Mouse (Mus musculus): ENCODE results near the gene Cox7a1. TPM values are rescaled to one million over a fixed set of nuclear protein-coding genes. Genes with fewer than 3 reads are reported as not detected.

Cox7a1 gene
- polyA plus RNA-seq, 1 experiment from 2014 or later: 4.5 TPM

DNA sequence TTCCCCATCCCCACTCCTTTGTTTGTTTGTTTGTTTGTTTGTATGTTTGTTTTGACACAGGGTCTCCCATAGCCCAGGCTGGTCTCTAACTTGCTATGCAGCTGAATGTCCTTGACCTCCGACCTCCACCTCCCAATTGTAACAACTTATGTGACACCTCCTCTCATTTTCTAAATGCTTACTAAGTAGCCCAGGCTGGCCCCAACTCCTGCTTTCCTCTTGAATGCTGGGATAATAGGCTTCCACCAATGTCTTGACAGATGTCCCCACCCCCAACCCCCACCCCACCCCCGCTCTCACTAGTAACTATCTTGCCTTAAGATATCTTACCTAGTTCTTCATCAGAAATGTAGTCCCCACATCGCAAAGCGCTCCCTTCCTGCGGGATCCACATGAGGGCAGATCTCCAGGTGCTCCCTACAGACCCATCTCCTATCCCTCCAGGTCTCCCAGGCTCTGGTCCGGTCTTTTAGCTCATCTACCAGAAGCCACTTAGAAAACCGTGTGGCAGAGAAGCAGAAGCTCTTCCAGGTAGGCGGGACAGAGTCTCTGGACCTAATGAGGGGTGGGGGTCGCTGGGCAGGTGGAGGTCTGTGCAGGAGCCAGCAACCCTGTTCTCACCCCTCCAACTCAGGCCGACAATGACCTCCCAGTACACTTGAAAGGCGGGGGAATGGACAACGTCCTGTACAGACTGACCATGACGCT is 851 bp downstream of the Cox7a1 start:
- WGBS: 73% methylated on average over 13 of the region's 13 CpGs
- ATAC-seq (ENCODE audit: low FRiP score) (0 out of 2 replicates have a peak, but pooled peaks have one; percentile 1), DNase-seq (ENCODE audit: low spot score) (no peak)
- no peak overlapping the region for H3K27ac ChIP-seq (ENCODE audit: low read depth, low read length)
- no peak overlapping the region for H3K4me3 ChIP-seq (ENCODE audit: low read depth, low read length)
- H3K27me3 ChIP-seq (ENCODE audit: control insufficient read depth, insufficient read depth, low read length): no peaks in the 10 kb centered on the region
- H3K36me3 ChIP-seq (ENCODE audit: control insufficient read depth, insufficient read depth, low read length): peaks cover 4% of the 10 kb centered on the region; the same call in 1 of the 2 replicates
- no peaks in the 10 kb centered on the region for H3K4me1 ChIP-seq (replicated peaks; ENCODE audit: control insufficient read depth, insufficient read depth, low read length)
- no peak overlapping the region for H3K9ac ChIP-seq (ENCODE audit: low read depth, low read length)
- no peaks in the 10 kb centered on the region for H3K9me3 ChIP-seq (ENCODE audit: control insufficient read depth, low read length)
- no peak overlapping the region for H3K4me2 ChIP-seq (replicated peaks; ENCODE audit: low read depth, low read length)

GRCm38 (mm10) chr7:30188344-30189115 is 4.6 kb downstream of the Cox7a1 start:
- 87% methylated on average over 12 of the region's 12 CpGs for WGBS
- H3K27ac ChIP-seq (ENCODE audit: low read depth, low read length): no peak overlapping the region
- DNase-seq (ENCODE audit: low spot score): no peak
- no peak for ATAC-seq (ENCODE audit: low FRiP score)
- no peak overlapping the region for H3K9ac ChIP-seq (ENCODE audit: low read depth, low read length)
- peaks cover 4% of the 10 kb centered on the region; the same call in 1 of the 2 replicates for H3K36me3 ChIP-seq (ENCODE audit: control insufficient read depth, insufficient read depth, low read length)
- H3K4me2 ChIP-seq (replicated peaks; ENCODE audit: low read depth, low read length): no peak overlapping the region
- H3K4me3 ChIP-seq (ENCODE audit: low read depth, low read length): no peak overlapping the region
- H3K9me3 ChIP-seq (ENCODE audit: control insufficient read depth, low read length): no peaks in the 10 kb centered on the region
- H3K27me3 ChIP-seq (ENCODE audit: control insufficient read depth, insufficient read depth, low read length): no peaks in the 10 kb centered on the region
- H3K4me1 ChIP-seq (replicated peaks; ENCODE audit: control insufficient read depth, insufficient read depth, low read length): 0 out of 2 replicates have a peak, but pooled peaks cover 2% of the 10 kb centered on the region

DNA sequence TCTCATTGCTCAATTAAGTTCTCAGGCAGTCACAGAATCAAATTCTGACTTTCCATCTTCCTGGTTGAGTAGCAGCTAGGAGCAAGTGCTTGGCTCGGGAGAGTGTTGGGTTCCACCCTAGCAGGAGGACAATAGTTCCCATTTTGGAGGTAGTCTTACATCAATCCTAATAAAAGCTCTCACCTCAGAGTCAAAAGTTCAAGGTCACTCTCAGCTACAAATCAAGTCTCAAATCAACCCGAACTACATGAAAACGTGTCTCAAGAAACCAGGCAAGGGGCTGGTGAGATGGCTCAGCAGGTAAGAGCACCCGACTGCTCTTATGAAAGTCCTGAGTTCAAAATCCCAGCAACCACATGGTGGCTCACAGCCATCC is 5.2 kb downstream of the Cox7a1 start:
- WGBS: 82% methylated on average over 4 of the region's 4 CpGs
- Histone ChIP-seq H3K4me1 (replicated peaks; ENCODE audit: control insufficient read depth, insufficient read depth, low read length) (0 out of 2 replicates have a peak, but pooled peaks cover 2% of the 10 kb centered on the region), H3K27me3 (ENCODE audit: control insufficient read depth, insufficient read depth, low read length) (no peaks in the 10 kb centered on the region), H3K36me3 (ENCODE audit: control insufficient read depth, insufficient read depth, low read length) (peaks cover 4% of the 10 kb centered on the region; the same call in 1 of the 2 replicates), H3K9me3 (ENCODE audit: control insufficient read depth, low read length) (no peaks in the 10 kb centered on the region), H3K9ac (ENCODE audit: low read depth, low read length) (no peak overlapping the region), H3K4me2 (replicated peaks; ENCODE audit: low read depth, low read length) (no peak overlapping the region), H3K27ac (ENCODE audit: low read depth, low read length) (no peak overlapping the region), H3K4me3 (ENCODE audit: low read depth, low read length) (no peak overlapping the region)
- no peak for DNase-seq (ENCODE audit: low spot score)
- ATAC-seq (ENCODE audit: low FRiP score): no peak

- no peak overlapping the region for H3K9ac ChIP-seq (ENCODE audit: low read depth, low read length)
Measured at GRCm38 (mm10) chr7:30192088-30192487, 8.1 kb downstream of the Cox7a1 start.

DNA sequence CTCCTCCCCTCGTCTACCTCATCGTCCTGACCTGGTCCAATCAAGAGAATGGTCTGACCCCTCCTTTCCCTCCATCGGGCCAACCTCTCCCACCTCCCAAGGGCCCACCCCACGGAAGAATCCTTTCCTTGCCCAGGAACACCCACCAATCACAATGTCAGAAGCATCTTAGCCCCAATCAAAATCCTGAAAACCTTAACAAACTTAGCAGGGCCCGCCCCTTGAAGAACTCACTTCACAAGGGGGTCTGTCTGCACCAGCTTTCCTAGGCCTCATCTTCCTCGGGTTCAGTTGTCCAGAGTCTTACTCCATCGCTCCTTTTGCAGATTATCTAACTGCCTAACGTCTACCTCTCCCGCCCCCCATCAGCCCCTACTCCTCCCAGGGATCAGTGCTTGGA is 9.1 kb downstream of the Cox7a1 start:
- H3K9ac ChIP-seq (ENCODE audit: low read depth, low read length): no peak overlapping the region; the same call in 1 of the 2 replicates
- DNase-seq (ENCODE audit: low spot score) (no peak), ATAC-seq (ENCODE audit: low FRiP score) (no peak)
- no peaks in the 10 kb centered on the region for H3K36me3 ChIP-seq (ENCODE audit: control insufficient read depth, insufficient read depth, low read length)
- no peak overlapping the region for H3K27ac ChIP-seq (ENCODE audit: low read depth, low read length)
- peaks cover 2% of the 10 kb centered on the region; the same call in 1 of the 2 replicates for H3K4me1 ChIP-seq (replicated peaks; ENCODE audit: control insufficient read depth, insufficient read depth, low read length)
- no peaks in the 10 kb centered on the region for H3K27me3 ChIP-seq (ENCODE audit: control insufficient read depth, insufficient read depth, low read length)
- H3K4me3 ChIP-seq (ENCODE audit: low read depth, low read length): peak overlapping the region; percentile 59
- H3K9me3 ChIP-seq (ENCODE audit: control insufficient read depth, low read length): no peaks in the 10 kb centered on the region
- WGBS: 14% methylated on average over 9 of the region's 9 CpGs
- peak overlapping the region; percentile 84 for H3K4me2 ChIP-seq (replicated peaks; ENCODE audit: low read depth, low read length)

More at GRCm38 (mm10) chr7:30192088-30192487, 8.1 kb downstream of the Cox7a1 start:
- H3K36me3 ChIP-seq (ENCODE audit: control insufficient read depth, insufficient read depth, low read length): peaks cover 4% of the 10 kb centered on the region; the same call in 1 of the 2 replicates
- DNase-seq (ENCODE audit: low spot score) (no peak), ATAC-seq (ENCODE audit: low FRiP score) (no peak)
- no peak overlapping the region for H3K4me3 ChIP-seq (ENCODE audit: low read depth, low read length)
- WGBS: 92% methylated on average over 12 of the region's 12 CpGs
- H3K9me3 ChIP-seq (ENCODE audit: control insufficient read depth, low read length): no peaks in the 10 kb centered on the region
- H3K4me2 ChIP-seq (replicated peaks; ENCODE audit: low read depth, low read length): no peak overlapping the region
- no peaks in the 10 kb centered on the region for H3K27me3 ChIP-seq (ENCODE audit: control insufficient read depth, insufficient read depth, low read length)
- 0 out of 2 replicates have a peak, but pooled peaks cover 2% of the 10 kb centered on the region for H3K4me1 ChIP-seq (replicated peaks; ENCODE audit: control insufficient read depth, insufficient read depth, low read length)
- H3K27ac ChIP-seq (ENCODE audit: low read depth, low read length): no peak overlapping the region

DNA sequence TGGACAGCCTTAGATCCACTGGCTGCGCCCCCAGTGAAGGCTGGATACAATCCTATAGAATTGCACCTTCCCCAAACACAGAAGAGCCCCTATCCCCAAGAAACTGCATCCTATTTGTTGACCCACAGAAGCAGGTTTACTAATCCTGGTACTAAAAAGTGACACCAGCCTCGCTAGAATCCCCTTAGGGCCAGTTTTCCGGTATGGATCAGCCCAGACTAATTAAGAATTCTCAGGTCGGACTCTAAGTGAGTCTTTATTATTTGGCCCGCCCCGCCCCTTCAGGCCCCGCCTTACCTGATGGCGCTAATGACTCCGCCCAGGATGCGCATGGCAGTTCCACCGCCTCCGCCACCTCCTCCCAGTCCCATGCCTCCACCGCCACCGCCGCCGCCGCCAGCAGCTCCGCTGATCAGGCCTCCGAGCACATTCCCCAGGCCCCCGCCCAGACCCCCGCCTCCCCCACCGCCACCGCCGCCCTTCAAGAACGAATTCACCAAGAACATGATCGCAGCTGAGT is 9.7 kb downstream of the Cox7a1 start:
- Histone ChIP-seq H3K27me3 (ENCODE audit: control insufficient read depth, insufficient read depth, low read length) (no peaks in the 10 kb centered on the region), H3K36me3 (ENCODE audit: control insufficient read depth, insufficient read depth, low read length) (no peaks in the 10 kb centered on the region), H3K4me1 (replicated peaks; ENCODE audit: control insufficient read depth, insufficient read depth, low read length) (peaks cover 2% of the 10 kb centered on the region; the same call in 1 of the 2 replicates), H3K4me2 (replicated peaks; ENCODE audit: low read depth, low read length) (peak overlapping the region; percentile 84), H3K27ac (ENCODE audit: low read depth, low read length) (peak overlapping the region; percentile 1; the same call in 1 of the 2 replicates), H3K9ac (ENCODE audit: low read depth, low read length) (peak overlapping the region; percentile 68), H3K9me3 (ENCODE audit: control insufficient read depth, low read length) (no peaks in the 10 kb centered on the region), H3K4me3 (ENCODE audit: low read depth, low read length) (peak overlapping the region; percentile 59)
- peak; percentile 78 for DNase-seq (ENCODE audit: low spot score)
- WGBS: 1% methylated on average over 19 of the region's 26 CpGs
- ATAC-seq (ENCODE audit: low FRiP score): peak; percentile 73

DNA sequence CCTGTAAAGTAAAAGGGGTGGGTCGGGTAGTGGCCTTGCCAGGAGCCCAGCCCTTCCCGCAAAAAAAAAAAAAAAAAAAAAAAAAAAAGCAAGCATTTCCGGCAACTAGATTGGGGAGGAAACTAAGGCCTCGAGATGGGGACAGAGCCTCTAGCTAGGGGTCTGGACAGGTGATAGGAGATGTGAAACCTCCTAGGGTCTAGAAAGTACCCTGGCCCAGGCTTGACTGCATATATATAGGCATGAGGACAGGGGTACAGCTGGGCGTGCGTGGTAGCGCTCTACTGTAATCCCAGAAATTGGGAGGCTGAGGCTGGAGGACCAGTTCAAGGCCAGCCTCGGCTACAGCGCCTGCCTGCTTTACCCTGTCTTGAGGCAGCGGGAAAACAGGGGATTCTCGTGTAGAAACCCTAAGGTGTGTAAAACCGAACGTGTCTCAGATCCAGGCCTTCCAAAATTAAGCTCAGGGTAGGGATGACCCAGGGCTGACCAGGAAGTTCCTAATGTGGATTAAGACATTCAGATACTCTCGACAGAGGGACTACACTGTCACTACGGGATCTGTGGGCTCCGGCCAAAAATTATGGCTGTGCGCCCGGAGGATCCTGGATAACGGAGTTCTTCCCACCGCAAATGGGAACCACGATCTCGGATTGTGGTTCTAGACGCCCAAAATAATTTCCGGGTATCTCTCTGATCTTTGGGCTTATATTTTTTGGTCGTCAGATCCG is 10.3 kb downstream of the Cox7a1 start:
- Histone ChIP-seq H3K4me1 (replicated peaks; ENCODE audit: control insufficient read depth, insufficient read depth, low read length) (peaks cover 2% of the 10 kb centered on the region; the same call in 1 of the 2 replicates), H3K27ac (ENCODE audit: low read depth, low read length) (peak overlapping the region; percentile 1), H3K9me3 (ENCODE audit: control insufficient read depth, low read length) (no peaks in the 10 kb centered on the region), H3K4me2 (replicated peaks; ENCODE audit: low read depth, low read length) (peak overlapping the region; percentile 84), H3K4me3 (ENCODE audit: low read depth, low read length) (peak overlapping the region; percentile 59), H3K9ac (ENCODE audit: low read depth, low read length) (peak overlapping the region; percentile 68), H3K36me3 (ENCODE audit: control insufficient read depth, insufficient read depth, low read length) (no peaks in the 10 kb centered on the region), H3K27me3 (ENCODE audit: control insufficient read depth, insufficient read depth, low read length) (no peaks in the 10 kb centered on the region)
- DNase-seq (ENCODE audit: low spot score) (peak; percentile 55), ATAC-seq (ENCODE audit: low FRiP score) (peak; percentile 36; the same call in 1 of the 2 replicates)
- WGBS: 1% methylated on average over 26 of the region's 26 CpGs

DNA sequence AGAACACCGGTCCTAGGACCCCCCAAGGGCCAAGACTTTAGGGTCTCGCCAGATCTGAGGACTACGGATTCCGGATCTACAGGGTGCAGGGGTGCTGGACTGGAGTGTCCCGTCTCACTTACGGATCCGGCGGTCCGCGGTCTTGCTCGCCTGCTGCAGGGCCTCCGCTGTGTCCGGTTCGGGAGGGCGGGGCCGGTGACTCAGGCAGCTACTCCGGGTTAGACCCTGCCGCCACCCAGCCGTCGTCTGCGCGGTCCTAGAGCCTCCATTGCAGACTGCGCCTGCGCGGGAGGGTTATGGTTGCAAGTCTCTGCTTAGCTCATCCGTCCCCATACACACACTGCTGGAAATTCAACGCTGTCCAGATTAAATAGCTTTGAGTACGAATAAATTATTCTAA is 10.9 kb downstream of the Cox7a1 start:
- H3K4me1 ChIP-seq (replicated peaks; ENCODE audit: control insufficient read depth, insufficient read depth, low read length): peaks cover 2% of the 10 kb centered on the region; the same call in 1 of the 2 replicates
- no peaks in the 10 kb centered on the region for H3K27me3 ChIP-seq (ENCODE audit: control insufficient read depth, insufficient read depth, low read length)
- H3K4me3 ChIP-seq (ENCODE audit: low read depth, low read length): peak overlapping the region; percentile 59
- H3K4me2 ChIP-seq (replicated peaks; ENCODE audit: low read depth, low read length): peak overlapping the region; percentile 84
- DNase-seq (ENCODE audit: low spot score) (peak; percentile 98), ATAC-seq (ENCODE audit: low FRiP score) (peak; percentile 82)
- H3K9ac ChIP-seq (ENCODE audit: low read depth, low read length): peak overlapping the region; percentile 68
- no peaks in the 10 kb centered on the region for H3K9me3 ChIP-seq (ENCODE audit: control insufficient read depth, low read length)
- peak overlapping the region; percentile 1; the same call in 1 of the 2 replicates for H3K27ac ChIP-seq (ENCODE audit: low read depth, low read length)
- H3K36me3 ChIP-seq (ENCODE audit: control insufficient read depth, insufficient read depth, low read length): no peaks in the 10 kb centered on the region
- under 1% methylated on average over 28 of the region's 28 CpGs for WGBS
